Mouse (Mus musculus): ENCODE data around the gene Reps2. TPM values are rescaled to one million over a fixed set of nuclear protein-coding genes. Genes with fewer than 3 reads are reported as not detected.

Gene Reps2
- total and polyA plus RNA-seq, 2 experiments from 2014 or later = 2.4 to 10.9 TPM

- no peaks in the 10 kb centered on the region for H3K9me3 ChIP-seq (ENCODE audit: low read length)
- no peak for ATAC-seq
- no peak for DNase-seq (ENCODE audit: low spot score)
- H3K4me3 ChIP-seq (ENCODE audit: low read length) = no peak overlapping the region
- H3K27me3 ChIP-seq (ENCODE audit: insufficient read depth, low read length) = no peaks in the 10 kb centered on the region
- no peaks in the 10 kb centered on the region for H3K36me3 ChIP-seq (ENCODE audit: insufficient read depth, low read length)
- 89% methylated on average over 7 of the region's 7 CpGs for WGBS
- no peak overlapping the region for H3K27ac ChIP-seq
- no peaks in the 10 kb centered on the region for H3K4me1 ChIP-seq (ENCODE audit: insufficient read depth, low read length)
- no peak overlapping the region for H3K4me2 ChIP-seq (ENCODE audit: low read depth, low read length)
- no peak overlapping the region for H3K9ac ChIP-seq (replicated peaks; ENCODE audit: low read length)
- no peak for TF ChIP-seq CTCF (IDR thresholded peaks at IDR 0.05; ENCODE audit: low read depth)
Observed at GRCm38 (mm10) chrX:162653518-162653917, 10.1 kb upstream of the Reps2 start.

DNA sequence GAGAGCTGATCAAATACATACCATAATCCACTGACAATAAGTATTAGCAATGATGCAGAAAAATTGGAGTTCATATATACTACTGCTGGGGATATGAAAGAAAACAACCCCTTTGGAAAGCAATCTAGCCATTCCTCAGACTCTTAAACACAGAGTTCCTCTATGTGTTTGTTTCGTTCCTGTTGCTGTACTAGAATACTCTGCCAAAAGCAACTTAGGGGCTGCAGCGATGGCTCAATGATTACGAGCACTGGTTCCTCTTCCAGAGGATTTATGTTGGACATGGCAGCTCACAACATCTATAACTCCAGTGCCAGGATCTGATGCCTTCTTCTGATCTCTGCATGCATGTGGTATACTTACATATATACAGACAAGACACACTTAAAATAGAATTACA lies 9.0 kb upstream of the Reps2 start:
- Histone ChIP-seq H3K27ac (no peak overlapping the region), H3K4me1 (ENCODE audit: insufficient read depth, low read length) (no peaks in the 10 kb centered on the region), H3K4me3 (ENCODE audit: low read length) (no peak overlapping the region), H3K4me2 (ENCODE audit: low read depth, low read length) (no peak overlapping the region), H3K9me3 (ENCODE audit: low read length) (no peaks in the 10 kb centered on the region), H3K27me3 (ENCODE audit: insufficient read depth, low read length) (no peaks in the 10 kb centered on the region), H3K36me3 (ENCODE audit: insufficient read depth, low read length) (no peaks in the 10 kb centered on the region), H3K9ac (replicated peaks; ENCODE audit: low read length) (no peak overlapping the region)
- ATAC-seq (no peak), DNase-seq (ENCODE audit: low spot score) (no peak)
- 83% methylated on average over 3 of the region's 3 CpGs for WGBS
- TF ChIP-seq CTCF (IDR thresholded peaks at IDR 0.05; ENCODE audit: low read depth) = no peak

DNA sequence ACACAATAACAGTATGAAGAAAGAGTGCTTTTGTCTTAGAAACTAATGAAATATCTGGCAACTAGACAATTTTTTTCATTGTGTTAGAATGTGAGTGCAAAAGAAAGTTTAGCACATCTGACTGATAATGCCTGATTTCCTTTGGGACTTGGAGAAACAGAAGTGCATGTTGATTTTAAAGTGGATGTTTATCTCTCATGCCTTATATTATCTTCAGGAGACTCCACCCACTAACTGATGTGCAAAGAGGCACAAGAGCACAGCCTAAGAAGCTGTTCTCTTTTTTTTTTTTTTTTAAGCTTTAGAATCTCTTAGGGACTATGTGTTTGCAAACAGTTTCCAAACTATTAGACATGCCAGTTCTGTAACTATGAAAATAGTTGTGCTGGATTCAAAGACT lies 7.7 kb upstream of the Reps2 start:
- Histone ChIP-seq H3K36me3 (ENCODE audit: insufficient read depth, low read length) (no peaks in the 10 kb centered on the region), H3K9ac (replicated peaks; ENCODE audit: low read length) (no peak overlapping the region), H3K27me3 (ENCODE audit: insufficient read depth, low read length) (no peaks in the 10 kb centered on the region), H3K4me1 (ENCODE audit: insufficient read depth, low read length) (no peaks in the 10 kb centered on the region), H3K27ac (no peak overlapping the region), H3K4me2 (ENCODE audit: low read depth, low read length) (no peak overlapping the region), H3K9me3 (ENCODE audit: low read length) (no peaks in the 10 kb centered on the region), H3K4me3 (ENCODE audit: low read length) (no peak overlapping the region)
- DNase-seq (ENCODE audit: low spot score) (no peak), ATAC-seq (no peak)
- no peak for TF ChIP-seq CTCF (IDR thresholded peaks at IDR 0.05; ENCODE audit: low read depth)

- DNase-seq (ENCODE audit: low spot score) = no peak
- Histone ChIP-seq H3K27ac (no peak overlapping the region), H3K4me1 (ENCODE audit: insufficient read depth, low read length) (no peaks in the 10 kb centered on the region), H3K27me3 (ENCODE audit: insufficient read depth, low read length) (no peaks in the 10 kb centered on the region), H3K9ac (replicated peaks; ENCODE audit: low read length) (no peak overlapping the region), H3K4me3 (ENCODE audit: low read length) (peak overlapping the region; percentile 54), H3K9me3 (ENCODE audit: low read length) (no peaks in the 10 kb centered on the region), H3K36me3 (ENCODE audit: insufficient read depth, low read length) (no peaks in the 10 kb centered on the region), H3K4me2 (ENCODE audit: low read depth, low read length) (peak overlapping the region; percentile 57)
- TF ChIP-seq CTCF (IDR thresholded peaks at IDR 0.05; ENCODE audit: low read depth) = no peak
- no peak for ATAC-seq
- WGBS = 28% methylated on average over 4 of the region's 4 CpGs
Observed at GRCm38 (mm10) chrX:162643789-162644092, 292 bp upstream of the Reps2 start.

DNA sequence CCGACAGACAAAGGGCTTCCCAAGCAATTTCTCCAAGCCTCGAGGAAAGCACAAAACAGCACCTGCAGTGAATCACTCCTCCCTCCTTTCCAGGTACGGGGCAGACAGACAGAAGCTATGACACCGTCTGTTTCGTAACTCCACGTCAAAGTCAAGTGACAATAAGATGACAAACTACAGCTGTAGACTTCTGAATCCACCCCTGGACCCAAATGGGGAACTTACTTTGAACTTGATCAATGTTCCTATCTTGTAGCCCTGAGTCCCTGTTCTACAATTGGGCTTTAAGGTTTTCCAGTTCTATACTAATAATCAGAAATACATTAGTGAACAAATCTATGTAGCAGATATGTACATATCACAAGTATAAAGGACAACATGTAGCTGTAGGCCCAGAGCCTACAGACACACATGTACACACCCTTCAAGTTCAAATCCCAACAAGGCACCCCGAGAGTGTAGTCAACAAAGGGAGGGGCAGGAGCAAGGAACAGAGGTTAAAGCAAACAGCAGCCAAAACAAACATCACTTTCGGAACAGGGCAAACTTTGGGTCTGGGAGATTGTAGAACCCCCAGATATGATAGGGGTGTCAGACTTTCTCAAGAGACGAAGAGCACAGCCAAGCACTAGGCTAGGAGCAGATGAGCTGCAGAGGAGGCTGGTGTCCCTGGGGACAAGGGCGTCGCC lies 903 bp downstream of the Reps2 start:
- H3K27me3 ChIP-seq (ENCODE audit: insufficient read depth, low read length) = no peaks in the 10 kb centered on the region
- peak overlapping the region; percentile 54 for H3K4me3 ChIP-seq (ENCODE audit: low read length)
- DNase-seq (ENCODE audit: low spot score) (peak; percentile 4), ATAC-seq (no peak)
- H3K4me1 ChIP-seq (ENCODE audit: insufficient read depth, low read length) = no peaks in the 10 kb centered on the region
- no peaks in the 10 kb centered on the region for H3K36me3 ChIP-seq (ENCODE audit: insufficient read depth, low read length)
- TF ChIP-seq CTCF (IDR thresholded peaks at IDR 0.05; ENCODE audit: low read depth) = no peak
- peak overlapping the region; percentile 57 for H3K4me2 ChIP-seq (ENCODE audit: low read depth, low read length)
- H3K9me3 ChIP-seq (ENCODE audit: low read length) = no peaks in the 10 kb centered on the region
- no peak overlapping the region for H3K9ac ChIP-seq (replicated peaks; ENCODE audit: low read length)
- 53% methylated on average over 11 of the region's 11 CpGs for WGBS
- H3K27ac ChIP-seq = no peak overlapping the region

DNA sequence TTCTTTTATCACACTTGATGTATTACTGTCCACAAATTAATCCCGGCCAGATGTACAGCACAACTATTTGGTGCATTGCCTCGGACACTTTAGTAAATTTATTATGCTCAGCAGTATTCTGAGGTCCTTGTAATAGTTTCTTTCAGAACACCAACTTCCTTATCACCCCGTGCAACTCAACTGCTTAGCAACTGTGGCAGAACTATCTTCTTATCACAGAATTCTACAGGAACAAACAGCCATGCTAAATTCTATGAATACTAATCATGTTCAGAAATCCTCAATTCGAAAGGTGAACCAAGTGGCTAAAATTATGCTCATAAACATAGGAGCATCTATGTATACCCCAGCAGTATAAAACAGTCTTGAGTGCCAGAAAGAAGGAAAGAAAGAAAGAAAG lies 1.7 kb downstream of the Reps2 start:
- WGBS = 66% methylated on average over 4 of the region's 4 CpGs
- Histone ChIP-seq H3K4me1 (ENCODE audit: insufficient read depth, low read length) (no peaks in the 10 kb centered on the region), H3K4me3 (ENCODE audit: low read length) (peak overlapping the region; percentile 54; the same call in 1 of the 2 replicates), H3K9ac (replicated peaks; ENCODE audit: low read length) (no peak overlapping the region), H3K27ac (no peak overlapping the region), H3K9me3 (ENCODE audit: low read length) (no peaks in the 10 kb centered on the region), H3K36me3 (ENCODE audit: insufficient read depth, low read length) (no peaks in the 10 kb centered on the region), H3K4me2 (ENCODE audit: low read depth, low read length) (peak overlapping the region; percentile 57), H3K27me3 (ENCODE audit: insufficient read depth, low read length) (no peaks in the 10 kb centered on the region)
- no peak for ATAC-seq
- no peak for TF ChIP-seq CTCF (IDR thresholded peaks at IDR 0.05; ENCODE audit: low read depth)
- no peak for DNase-seq (ENCODE audit: low spot score)

DNA sequence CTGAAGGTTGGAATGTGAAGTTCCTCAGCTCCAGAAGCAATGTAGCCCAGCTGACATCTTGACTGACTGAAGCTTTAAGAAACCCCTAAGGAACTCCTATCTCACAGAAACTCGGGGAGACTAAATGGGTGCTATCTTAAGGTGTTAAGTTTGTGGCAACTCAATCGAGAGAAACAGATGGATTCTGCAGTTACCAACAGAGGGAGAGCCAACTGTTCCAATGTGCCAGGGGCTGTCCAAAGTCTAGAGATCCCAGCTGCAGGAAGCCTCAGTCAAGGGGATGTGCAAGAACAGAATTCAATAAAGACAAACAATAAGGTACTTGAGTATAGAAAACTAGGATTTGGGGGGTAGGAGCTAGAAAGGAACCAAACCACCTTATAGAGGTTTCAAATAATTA lies 8.3 kb downstream of the Reps2 start:
- TF ChIP-seq CTCF (IDR thresholded peaks at IDR 0.05; ENCODE audit: low read depth) = no peak
- H3K4me2 ChIP-seq (ENCODE audit: low read depth, low read length) = no peak overlapping the region

More for the DNA sequence above, 8.3 kb downstream of the Reps2 start:
- Histone ChIP-seq H3K9me3 (ENCODE audit: low read length) (no peaks in the 10 kb centered on the region), H3K27ac (no peak overlapping the region), H3K9ac (replicated peaks; ENCODE audit: low read length) (no peak overlapping the region), H3K4me1 (ENCODE audit: insufficient read depth, low read length) (no peaks in the 10 kb centered on the region), H3K27me3 (ENCODE audit: insufficient read depth, low read length) (no peaks in the 10 kb centered on the region), H3K36me3 (ENCODE audit: insufficient read depth, low read length) (no peaks in the 10 kb centered on the region), H3K4me3 (ENCODE audit: low read length) (no peak overlapping the region)
- DNase-seq (ENCODE audit: low spot score) (no peak), ATAC-seq (no peak)
- 51% methylated on average over 2 of the region's 2 CpGs for WGBS

Measured in hindbrain, postnatal 0 days (tissue).